Mouse (Mus musculus) cerebral cortex, adult 2 months (tissue): ENCODE measurements around the gene H3f3a.

ENCODE experiments used
- WGBS: fragments of 180-500 bp; shearing (Covaris S2); methylation state at CpG from one replicate; pipeline ENCODE4 v1.1.7; 2018; 5-methylcytosine and 5-hydroxymethylcytosine counted together

The H3f3a gene

DNA sequence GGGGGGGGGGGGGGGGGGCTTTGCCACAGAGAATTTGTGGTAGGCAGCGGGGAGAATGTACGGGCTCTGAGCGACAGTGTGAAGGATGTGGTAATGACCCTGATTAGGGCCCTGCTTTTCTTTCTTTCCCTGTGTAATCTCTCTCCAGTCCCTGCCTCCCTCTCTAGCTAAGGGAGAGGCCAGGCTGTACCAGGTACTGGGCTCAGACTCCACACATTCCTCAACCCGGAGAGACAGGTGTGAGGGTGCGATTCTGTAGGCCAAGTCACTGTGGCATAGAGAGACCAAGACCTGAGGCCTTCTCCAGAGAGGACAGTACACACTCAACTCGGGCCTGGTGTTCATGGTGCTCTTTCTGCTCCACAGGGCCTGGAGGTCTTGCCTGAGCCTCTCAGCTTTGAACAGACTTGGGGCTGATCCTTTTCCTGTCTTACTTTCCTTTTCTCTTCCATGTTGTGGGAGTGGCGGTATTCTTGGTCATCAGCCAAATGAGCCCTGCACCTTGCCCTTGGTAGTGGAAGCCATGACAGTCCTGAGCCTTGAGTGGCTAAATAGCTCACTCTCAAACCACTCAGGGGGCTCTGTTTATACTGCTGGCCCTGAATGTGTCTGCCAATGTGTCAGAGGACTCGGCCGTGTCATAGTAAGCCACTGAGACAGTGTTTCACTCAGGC lies 30.7 kb downstream of the H3f3a start:
- WGBS: 75% methylated on average over 9 of the region's 9 CpGs

GRCm38 (mm10) chr1:180781250-180781649 lies 32.5 kb downstream of the H3f3a start:
- WGBS: 89% methylated on average over 5 of the region's 5 CpGs

DNA sequence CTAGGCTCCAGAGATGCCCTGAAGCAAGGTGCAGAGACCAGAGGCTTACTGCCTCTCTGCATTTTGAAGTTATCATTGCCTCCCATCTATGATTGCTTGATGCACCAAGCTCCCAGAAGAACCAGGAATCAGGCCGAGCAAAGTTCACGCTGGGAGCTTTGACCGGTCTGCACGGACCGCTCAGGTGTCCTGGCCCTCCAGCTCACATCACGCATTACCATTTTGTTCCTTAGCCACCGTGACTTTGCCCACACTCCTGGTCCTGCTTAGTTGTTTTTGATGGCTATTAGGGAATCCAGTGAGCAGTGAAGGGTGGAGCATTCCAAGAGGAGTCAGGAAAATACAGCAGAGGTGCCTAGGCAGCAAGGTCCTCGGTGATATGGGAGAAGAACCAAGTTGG lies 33.5 kb downstream of the H3f3a start:
- WGBS: 93% methylated on average over 8 of the region's 8 CpGs

- 87% methylated on average over 10 of the region's 10 CpGs for WGBS
These were observed 34.8 kb downstream of the H3f3a start for GRCm38 (mm10) chr1:180778941-180779340.

- 6% methylated on average over 13 of the region's 13 CpGs for WGBS
These were observed 35.4 kb downstream of the H3f3a start for GRCm38 (mm10) chr1:180778403-180778754.

DNA sequence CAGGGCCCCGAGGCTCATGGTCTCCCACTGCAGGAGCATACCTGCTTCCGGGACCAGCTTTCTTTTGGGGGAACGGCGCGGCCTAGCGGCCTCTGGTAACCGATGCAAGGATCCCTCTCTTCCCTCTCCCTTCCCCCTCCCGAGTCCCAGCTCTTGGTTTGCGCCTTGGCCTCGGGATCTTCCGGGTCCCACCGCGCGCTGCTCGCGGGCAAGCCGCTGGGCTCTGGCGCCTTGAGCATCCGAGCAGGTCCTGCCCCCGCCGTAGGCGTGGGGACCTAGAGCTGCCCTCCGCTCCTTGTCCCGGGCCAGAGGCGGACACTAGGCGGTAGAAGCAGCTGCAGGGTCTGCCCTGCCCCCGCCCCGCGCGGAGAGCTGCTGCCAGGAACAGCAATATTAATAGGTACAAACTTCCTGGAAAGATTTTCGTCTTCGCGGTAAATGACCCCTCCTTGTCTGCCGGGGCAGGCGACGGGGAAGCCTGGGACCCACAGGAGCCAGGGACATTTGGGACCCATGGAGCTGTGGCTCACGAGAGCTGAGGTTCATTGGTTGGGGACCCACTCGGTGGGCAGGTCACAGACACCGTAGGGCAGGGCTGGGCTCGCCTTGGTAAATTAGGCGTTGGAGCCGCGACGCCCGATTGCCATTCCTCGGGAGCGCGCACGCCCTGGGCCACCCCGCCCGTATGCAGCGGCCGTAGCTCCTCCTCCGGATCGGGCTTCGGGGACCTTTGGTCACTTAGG lies 35.9 kb downstream of the H3f3a start:
- under 1% methylated on average over 56 of the region's 56 CpGs for WGBS

DNA sequence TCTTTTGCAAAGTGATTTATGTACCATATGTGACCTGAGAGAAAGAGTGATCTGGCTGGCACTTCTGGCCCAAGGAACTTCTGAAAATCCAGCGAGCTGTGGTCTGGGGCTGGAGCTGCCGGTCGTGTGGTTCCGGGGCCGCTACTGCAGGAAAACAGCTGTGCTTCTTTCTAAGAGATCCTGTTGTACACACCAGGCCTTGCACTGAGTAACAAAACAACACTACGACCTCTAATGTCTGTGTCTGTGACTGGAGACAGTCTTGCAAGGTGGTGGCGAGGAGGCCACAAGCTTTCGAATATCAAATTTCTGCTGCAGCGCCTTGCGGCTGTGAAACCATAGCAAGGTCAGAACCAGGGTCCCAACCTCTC lies 36.5 kb downstream of the H3f3a start:
- WGBS: 39% methylated on average over 10 of the region's 10 CpGs

DNA sequence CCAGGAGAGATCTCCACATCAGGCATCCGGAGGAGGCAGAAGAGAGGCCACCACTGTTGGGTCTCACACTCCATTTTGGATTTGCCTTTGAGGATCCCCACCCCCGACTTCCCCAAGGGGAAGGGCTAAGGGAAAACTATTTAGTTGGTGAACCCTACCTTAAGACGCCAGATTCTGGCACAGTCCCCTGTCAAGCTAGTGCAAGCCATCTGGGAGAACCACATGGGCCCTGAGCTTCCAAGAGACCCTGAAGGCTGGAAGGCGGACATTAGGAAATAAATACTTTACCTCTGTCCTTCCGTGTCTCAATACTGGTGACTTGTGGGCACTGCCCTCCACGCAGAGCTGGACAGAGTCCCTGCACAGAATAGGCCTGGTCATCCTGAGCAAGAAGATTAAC lies 37.2 kb downstream of the H3f3a start:
- 86% methylated on average over 6 of the region's 6 CpGs for WGBS

GRCm38 (mm10) chr1:180775849-180776493 lies 37.8 kb downstream of the H3f3a start:
- WGBS: 44% methylated on average over 6 of the region's 6 CpGs

DNA sequence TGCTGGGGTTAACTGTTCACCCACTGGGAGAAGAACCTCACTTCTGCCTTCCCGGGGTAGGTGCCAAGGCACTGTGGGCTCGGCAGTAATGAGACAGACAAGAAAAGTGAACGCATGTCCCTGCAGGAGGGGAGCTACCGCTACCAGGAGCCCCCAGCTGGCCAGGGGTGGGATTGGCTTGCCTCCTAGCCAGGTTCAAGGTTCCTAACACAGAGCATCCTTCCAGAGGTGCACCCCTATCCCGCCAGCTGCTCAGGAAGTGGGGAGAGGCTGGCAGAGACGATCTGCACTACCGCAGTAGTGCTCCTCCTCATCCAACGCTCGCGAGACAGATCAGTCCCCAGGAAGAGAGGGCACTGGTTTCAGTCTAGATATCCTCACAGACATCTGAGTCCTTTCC lies 38.4 kb downstream of the H3f3a start:
- WGBS: 87% methylated on average over 10 of the region's 10 CpGs

GRCm38 (mm10) chr1:180774664-180775063 lies 39.1 kb downstream of the H3f3a start:
- 55% methylated on average over 3 of the region's 3 CpGs for WGBS

DNA sequence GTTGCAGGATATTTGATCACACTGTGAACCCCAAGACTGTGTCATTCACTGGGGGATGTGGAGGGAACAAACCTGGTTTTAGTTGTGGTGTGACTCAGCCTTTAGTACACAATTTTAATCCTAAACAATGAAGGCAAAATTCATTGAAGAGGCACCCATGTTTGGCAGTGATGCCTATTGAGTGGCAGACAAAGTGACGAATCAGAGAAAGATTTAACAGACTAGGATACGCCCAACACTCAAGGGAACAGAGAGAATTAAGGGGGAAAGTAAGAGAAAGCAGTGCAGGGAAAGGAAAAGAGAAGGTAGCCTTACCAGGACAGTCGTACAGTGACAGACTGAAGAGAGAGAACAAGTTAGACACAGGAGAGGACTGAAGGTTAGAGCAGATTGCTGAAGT lies 41.5 kb downstream of the H3f3a start:
- 95% methylated on average over 3 of the region's 3 CpGs for WGBS

DNA sequence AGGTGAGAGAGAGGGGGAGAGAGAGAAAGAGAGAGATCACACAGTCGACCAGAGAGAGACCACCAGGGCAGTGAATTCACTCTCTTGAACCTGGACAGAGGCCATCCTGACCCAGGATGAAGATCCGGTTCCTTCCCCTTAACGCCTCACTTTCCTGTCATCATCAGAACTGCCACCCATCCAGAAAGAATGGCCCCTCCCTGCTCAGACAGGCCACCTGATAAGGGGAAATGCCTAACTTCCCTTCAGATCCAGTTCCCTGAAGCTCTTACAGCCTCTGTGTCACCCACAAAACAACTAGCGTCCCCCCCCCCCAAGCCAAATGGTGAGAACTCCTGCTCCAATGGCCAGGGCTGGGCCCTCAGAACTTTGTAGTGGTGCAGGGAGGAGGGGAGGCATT lies 42.0 kb downstream of the H3f3a start:
- 84% methylated on average over 4 of the region's 4 CpGs for WGBS

DNA sequence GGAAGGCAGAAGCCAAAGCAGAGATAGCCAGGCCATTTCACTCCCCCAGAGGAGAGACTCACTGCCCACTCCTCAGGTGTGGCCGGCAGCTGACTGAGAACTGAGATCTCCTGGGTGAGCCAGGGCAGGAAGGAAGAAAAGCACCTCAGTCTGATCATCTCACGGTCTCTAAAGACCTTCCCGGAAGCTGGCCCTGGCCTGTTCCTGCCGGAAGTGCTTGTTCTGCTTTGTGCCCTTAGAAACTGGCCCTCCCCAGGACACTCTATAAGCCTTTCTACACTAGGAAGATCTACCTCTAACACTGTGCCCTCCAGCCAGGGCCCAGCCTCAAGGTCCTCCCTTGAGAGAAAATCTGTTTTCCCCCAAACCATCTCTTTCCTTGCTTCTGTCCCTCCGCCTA lies 42.4 kb downstream of the H3f3a start:
- 93% methylated on average over 5 of the region's 5 CpGs for WGBS

- WGBS: 6% methylated on average over 37 of the region's 37 CpGs
These were observed 45.2 kb downstream of the H3f3a start for GRCm38 (mm10) chr1:180768334-180769168.

DNA sequence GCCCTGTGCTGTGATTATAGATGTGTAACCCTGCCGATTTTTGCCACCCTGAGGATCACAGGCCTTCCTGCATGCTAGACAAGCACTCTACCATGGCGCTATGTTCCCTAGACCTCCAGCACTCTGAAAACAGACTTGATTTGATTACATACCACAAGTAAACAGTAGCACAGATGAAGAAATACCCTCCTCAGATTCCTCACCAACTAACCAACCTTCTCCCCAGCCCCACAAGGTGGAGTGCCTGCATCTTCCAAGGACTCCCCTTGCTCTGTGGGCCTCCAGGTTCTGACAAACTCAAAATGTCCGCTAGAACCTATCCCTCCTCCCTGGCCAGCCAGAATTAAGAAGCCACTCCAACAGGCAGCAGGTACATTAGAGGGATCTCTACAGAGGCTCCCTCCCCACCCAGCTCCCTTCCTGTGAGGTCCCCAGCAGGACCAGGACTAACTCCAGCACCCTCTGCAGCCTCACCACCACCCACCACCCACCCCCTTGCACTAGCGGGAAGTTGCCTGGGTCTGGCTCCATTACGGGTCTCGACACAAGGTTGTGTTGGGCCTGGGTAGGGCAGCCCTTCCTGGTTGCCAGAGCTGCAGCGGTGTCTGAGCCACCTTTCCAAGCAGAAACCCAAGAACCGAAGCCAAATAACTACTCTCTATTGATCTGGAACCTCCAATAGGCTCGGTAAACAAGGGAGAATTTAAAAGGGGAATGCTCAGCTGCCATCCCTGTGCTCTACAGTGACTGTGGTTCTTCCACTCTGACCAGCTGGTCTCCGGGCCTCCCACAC lies 46.0 kb downstream of the H3f3a start:
- 40% methylated on average over 10 of the region's 10 CpGs for WGBS

GRCm38 (mm10) chr1:180766557-180766956 lies 47.2 kb downstream of the H3f3a start:
- 69% methylated on average over 5 of the region's 5 CpGs for WGBS

DNA sequence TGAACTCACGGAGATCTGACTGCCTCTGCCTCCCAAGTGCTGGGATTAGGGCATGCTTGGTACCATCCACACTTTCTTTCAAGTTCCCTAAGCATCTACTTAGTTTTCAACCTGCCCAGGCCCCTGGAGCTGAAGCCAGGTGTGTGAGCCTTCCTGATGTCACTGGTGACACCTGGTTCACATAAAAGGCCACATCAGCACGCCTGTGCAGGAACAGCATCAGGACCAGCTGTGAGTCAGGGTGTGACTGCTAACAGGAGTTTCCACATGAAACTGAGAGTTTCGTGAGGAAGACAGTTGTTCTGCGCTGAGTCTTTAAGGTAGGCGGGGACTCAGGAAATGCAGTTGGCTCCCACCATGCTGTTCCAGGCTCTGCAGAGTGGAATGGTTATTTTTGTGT lies 48.4 kb downstream of the H3f3a start:
- 85% methylated on average over 5 of the region's 5 CpGs for WGBS

- 2% methylated on average over 11 of the region's 11 CpGs for WGBS
These were observed 49.9 kb downstream of the H3f3a start for GRCm38 (mm10) chr1:180763828-180764227.

DNA sequence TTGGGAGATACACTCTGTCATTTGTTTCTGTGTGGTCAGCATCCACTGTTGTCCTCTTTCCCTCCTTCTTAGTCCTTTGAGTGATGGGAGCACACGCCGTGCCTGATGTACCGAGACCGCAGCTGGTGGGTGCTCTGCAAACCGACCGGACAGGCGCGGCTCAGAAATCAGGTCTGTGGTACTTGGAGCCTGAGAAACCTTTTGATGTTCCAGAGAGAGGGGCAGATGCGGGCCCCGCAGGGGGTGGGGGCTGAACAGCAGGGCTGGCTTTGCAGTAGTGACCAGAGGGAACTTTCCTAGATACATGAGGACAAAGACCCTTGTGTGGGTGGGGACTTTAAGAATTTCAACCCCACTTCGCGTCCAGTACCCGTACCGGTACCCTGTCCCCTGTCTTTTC lies 50.4 kb downstream of the H3f3a start:
- 25% methylated on average over 14 of the region's 14 CpGs for WGBS

DNA sequence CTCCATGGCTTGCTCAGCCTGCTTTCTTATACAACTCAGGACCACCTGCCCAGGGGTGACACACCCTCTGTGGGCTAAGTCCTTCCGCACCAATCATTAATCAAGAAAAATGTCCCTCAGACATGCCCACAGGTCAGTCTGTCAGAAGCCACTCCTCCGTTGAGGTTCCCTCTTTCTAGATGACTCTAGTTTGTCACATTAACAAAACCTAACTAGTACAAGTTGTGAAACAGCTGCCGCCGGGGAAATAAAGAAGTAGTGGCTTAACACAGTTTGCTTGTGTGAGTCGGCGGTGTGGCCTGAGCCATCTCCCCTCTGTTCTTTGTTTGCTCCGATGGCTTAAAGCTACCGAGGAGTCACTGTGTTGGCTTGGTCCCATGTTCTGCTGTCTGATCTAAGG lies 51.1 kb downstream of the H3f3a start:
- WGBS: 73% methylated on average over 8 of the region's 8 CpGs
